Mouse (Mus musculus) embryonic facial prominence, embryonic 11.5 days (tissue): ENCODE measurements around the gene Gdf1. TPM values are rescaled to one million over a fixed set of nuclear protein-coding genes. Genes with fewer than 3 reads are reported as not detected.

ENCODE experiments used
- polyA plus RNA-seq: library from polyadenylated mRNA; unstranded; fragments of >200 nt; fragmentation: Nextera tagmentation; extraction: Ambion mirVana; gene quantifications from 2 replicates; pipeline ENCODE4 v1.2.1, GENCODE M21; 2014

Gdf1 gene
- polyA plus RNA-seq, 1 experiment from 2014 or later = 0.22 TPM

Other genes with a start within 250 kb of the Gdf1 start
- 0.07 TPM in 1 of 2 replicates, not detected in the other for gene Hapln4, start 246.4 kb upstream of the Gdf1 start, polyA plus RNA-seq
- 6.4 and 7.3 TPM in 2 replicates for gene Ncan, start 208.9 kb upstream of the Gdf1 start, polyA plus RNA-seq
- gene Nr2c2ap, start 198.5 kb upstream of the Gdf1 start, polyA plus RNA-seq = 19.2 and 19.5 TPM in 2 replicates
- 17.0 and 18.3 TPM in 2 replicates for gene Rfxank, start 190.7 kb upstream of the Gdf1 start, polyA plus RNA-seq
- gene Borcs8, start 190.3 kb upstream of the Gdf1 start, polyA plus RNA-seq = 40.4 and 46.6 TPM in 2 replicates
- 0.45 and 0.64 TPM in 2 replicates for gene Mef2b, start 190.1 kb upstream of the Gdf1 start, polyA plus RNA-seq
- 26.2 and 29.8 TPM in 2 replicates for gene Tmem161a, start 157.5 kb upstream of the Gdf1 start, polyA plus RNA-seq
- gene Slc25a42, start 117.5 kb upstream of the Gdf1 start, polyA plus RNA-seq = 1.3 and 1.4 TPM in 2 replicates
- 31.4 and 34.0 TPM in 2 replicates for gene Sugp2, start 95.6 kb upstream of the Gdf1 start, polyA plus RNA-seq
- gene Armc6, start 95.4 kb upstream of the Gdf1 start, polyA plus RNA-seq = 21.9 and 28.4 TPM in 2 replicates
- 48.9 and 52.9 TPM in 2 replicates for gene Homer3, start 47.0 kb upstream of the Gdf1 start, polyA plus RNA-seq
- gene Ddx49, start 27.3 kb upstream of the Gdf1 start, polyA plus RNA-seq = 51.4 and 52.5 TPM in 2 replicates
- 220 and 271 TPM in 2 replicates for gene Cope, start 27.3 kb upstream of the Gdf1 start, polyA plus RNA-seq
- gene Cers1, start 14.0 kb upstream of the Gdf1 start, polyA plus RNA-seq = 3.9 and 4.0 TPM in 2 replicates
- 20.4 and 21.0 TPM in 2 replicates for gene Upf1, start 23.5 kb downstream of the Gdf1 start, polyA plus RNA-seq
- gene Comp, start 43.7 kb downstream of the Gdf1 start, polyA plus RNA-seq = 0.17 TPM in 1 of 2 replicates, not detected in the other
- gene Crtc1, start 109.8 kb downstream of the Gdf1 start, polyA plus RNA-seq = 10.2 and 11.8 TPM in 2 replicates
- gene Klhl26, start 147.2 kb downstream of the Gdf1 start, polyA plus RNA-seq = 15.4 and 17.9 TPM in 2 replicates
- gene Tmem59l, start 157.5 kb downstream of the Gdf1 start, polyA plus RNA-seq = 25.4 and 25.7 TPM in 2 replicates
- 63.8 and 64.7 TPM in 2 replicates for gene Crlf1, start 163.3 kb downstream of the Gdf1 start, polyA plus RNA-seq
- 126 and 140 TPM in 2 replicates for gene Rex1bd, start 176.9 kb downstream of the Gdf1 start, polyA plus RNA-seq
- 783 and 884 TPM in 2 replicates for gene Uba52, start 181.0 kb downstream of the Gdf1 start, polyA plus RNA-seq
- 175 and 196 TPM in 2 replicates for gene Fkbp8, start 197.9 kb downstream of the Gdf1 start, polyA plus RNA-seq
- gene Kxd1, start 198.1 kb downstream of the Gdf1 start, polyA plus RNA-seq = 47.4 and 49.9 TPM in 2 replicates
- 15.3 and 16.1 TPM in 2 replicates for gene Ell, start 209.6 kb downstream of the Gdf1 start, polyA plus RNA-seq